8 mouse cellular contexts compared by ENCODE assay signal in genomic region chr3:135438531-135438912, GRCm38 (mm10). TPM values are rescaled to one million over a fixed set of nuclear protein-coding genes. Genes with fewer than 3 reads are reported as not detected.
A peak's percentile ranks its signal among the peaks of the same experiment; 100 is the strongest.
DNase-seq lines count a peak whose midpoint lies in the region; ATAC-seq lines count a peak whose summit lies in the region.

No protein-coding gene starts in this region.

- intact Hi-C loops in gastrocnemius, postnatal 14 days (cut with DNase I; ENCODE audit: low total_unique reads): no loop called here
- intact Hi-C loops in left cerebral cortex, postnatal 25 days (cut with DNase I): loop anchor here (1.0 to 5.0 kb wide), 2 partner anchors 15 to 254 kb away; partner anchors contain the start of genes Cisd2 and Nfkb1

- DNase-seq in adrenal gland, adult 18-20 months (ENCODE audit: low spot score in 2 of 2): peak; percentile 92
- peak; percentile 87 for DNase-seq in embryo, embryonic 10.5 days (ENCODE audit: low spot score)
- peak; percentile 95 for DNase-seq in gastrocnemius, postnatal 14 days
- DNase-seq in left cerebral cortex, postnatal 25 days (ENCODE audit: low spot score in 2 of 2): peak; percentile 93 to 95
- DNase-seq in mesoderm, embryonic 11.5 days (ENCODE audit: low read depth, low spot score): peak; percentile 91
- DNase-seq in right cerebral cortex, postnatal 25 days: peak; percentile 95
- DNase-seq in urinary bladder, postnatal 36 days (ENCODE audit: low spot score in 2 of 2): peak; percentile 91

- peak; percentile 10 for ATAC-seq in inflammation-experienced regulatory T-cells, adult 6 months

RNA-seq across cellular contexts. Expression of gene Ube2d3, which starts 0.6 kb away (rescaled TPM):
- total RNA-seq in adrenal gland, adult 18-20 months (2021): 100 to 1,000 TPM; 391 to 441 TPM
- total RNA-seq in gastrocnemius, postnatal 14 days (2021): 100 to 1,000 TPM; 286 to 311 TPM
- 100 to 1,000 TPM; 322 to 504 (median 355) TPM for polyA plus RNA-seq in inflammation-experienced regulatory T-cells, adult 6 months (2017; shearing (Covaris generic))
- total RNA-seq in left cerebral cortex, postnatal 25 days (2021): 100 to 1,000 TPM; 231 to 239 TPM

RNA-seq across cellular contexts. Expression of gene Cisd2, which starts 14.8 kb away (rescaled TPM):
- total RNA-seq in adrenal gland, adult 18-20 months (2021): 10 to 100 TPM; 25.7 to 37.3 TPM
- total RNA-seq in gastrocnemius, postnatal 14 days (2021): 10 to 100 TPM; 20.0 to 21.0 TPM
- polyA plus RNA-seq in inflammation-experienced regulatory T-cells, adult 6 months (2017; shearing (Covaris generic)): 10 to 100 TPM; 56.9 to 78.1 (median 68.0) TPM
- total RNA-seq in left cerebral cortex, postnatal 25 days (2021): 10 to 100 TPM; 40.3 to 41.4 TPM

RNA-seq across cellular contexts. Expression of gene Manba, which starts 46.9 kb away (rescaled TPM):
- 10 to 100 TPM; 10.9 to 11.7 TPM for total RNA-seq in adrenal gland, adult 18-20 months (2021)
- total RNA-seq in gastrocnemius, postnatal 14 days (2021): 1 to 10 TPM; 4.6 to 6.6 TPM
- polyA plus RNA-seq in inflammation-experienced regulatory T-cells, adult 6 months (2017; shearing (Covaris generic)): 10 to 100 TPM; 18.0 to 26.9 (median 26.4) TPM
- 1 to 10 TPM; 7.2 to 7.9 TPM for total RNA-seq in left cerebral cortex, postnatal 25 days (2021)

Comparison
In these comparisons a context has a peak if more than half of its experiments do, and no peak if none do; other contexts are left out.
1. Peak in every context shown above with its lines: DNase-seq and ATAC-seq.